Mouse (Mus musculus) c-Kit-positive CD71-positive TER-119-positive erythroid progenitor cells, embryonic 14.5 days (primary cell): ENCODE measurements around the gene Elovl6.

Experiments used
- DNase-seq: peaks from one replicate; pipeline ENCODE4 v3.0.0-alpha.2; 2013; ENCODE audit warnings: low spot score

Elovl6 gene

GRCm38 (mm10) chr3:129532180-129532864 is at the start of gene Elovl6:
TSS of gene Elovl6 (plus strand) at chr3:129532355.
- DNase-seq = no peak

- DNase-seq = no peak
These were observed 43.4 kb upstream of the Elovl6 start for GRCm38 (mm10) chr3:129488774-129489173.

- no peak for DNase-seq
These were observed 38.0 kb upstream of the Elovl6 start for GRCm38 (mm10) chr3:129494123-129494522.

- no peak for DNase-seq
These were observed 37.4 kb upstream of the Elovl6 start for GRCm38 (mm10) chr3:129494731-129495130.

- no peak for DNase-seq
These were observed 28.4 kb upstream of the Elovl6 start for GRCm38 (mm10) chr3:129503781-129504180.

- DNase-seq = no peak
These were observed 27.2 kb upstream of the Elovl6 start for GRCm38 (mm10) chr3:129504928-129505327.

GRCm38 (mm10) chr3:129507736-129508135 is 24.4 kb upstream of the Elovl6 start:
- no peak for DNase-seq

GRCm38 (mm10) chr3:129508571-129508970 is 23.6 kb upstream of the Elovl6 start:
- no peak for DNase-seq

GRCm38 (mm10) chr3:129509725-129510124 is 22.4 kb upstream of the Elovl6 start:
- no peak for DNase-seq

- DNase-seq = no peak
These were observed 16.2 kb upstream of the Elovl6 start for GRCm38 (mm10) chr3:129515863-129516436.

GRCm38 (mm10) chr3:129520499-129520898 is 11.7 kb upstream of the Elovl6 start:
- no peak for DNase-seq

- no peak for DNase-seq
These were observed 8.6 kb upstream of the Elovl6 start for GRCm38 (mm10) chr3:129523456-129524143.

- DNase-seq = no peak
These were observed 5.1 kb upstream of the Elovl6 start for GRCm38 (mm10) chr3:129527046-129527445.

- DNase-seq = no peak
These were observed 2.8 kb upstream of the Elovl6 start for GRCm38 (mm10) chr3:129529311-129529710.

GRCm38 (mm10) chr3:129530461-129530860 is 1.7 kb upstream of the Elovl6 start:
- DNase-seq = no peak

GRCm38 (mm10) chr3:129532865-129533742 is 949 bp downstream of the Elovl6 start:
- no peak for DNase-seq

GRCm38 (mm10) chr3:129533743-129534530 is 1.8 kb downstream of the Elovl6 start:
- no peak for DNase-seq

GRCm38 (mm10) chr3:129535444-129535843 is 3.3 kb downstream of the Elovl6 start:
- no peak for DNase-seq

GRCm38 (mm10) chr3:129536109-129536508 is 4.0 kb downstream of the Elovl6 start:
- DNase-seq = peak; percentile 92

- no peak for DNase-seq
These were observed 5.8 kb downstream of the Elovl6 start for GRCm38 (mm10) chr3:129537954-129538353.

- DNase-seq = no peak
These were observed 8.7 kb downstream of the Elovl6 start for GRCm38 (mm10) chr3:129540882-129541281.
